Mouse (Mus musculus): Measurements from ENCODE around the gene Cd200r4.
"Not testable (repeated sequence)": the region's sequence is repeated elsewhere in the genome, so short reads cannot be mapped to it uniquely, and the experiment has no call there.

Gene Cd200r4

GRCm38 (mm10) chr16:44811544-44811943 lies at the start of gene Cd200r4:
Cd200r4 (plus strand) TSS chr16:44811733.
- in situ Hi-C loops (cut with MboI), result no loop called here

GRCm38 (mm10) chr16:44761811-44762210 lies 49.7 kb upstream of the Cd200r4 start:
- in situ Hi-C loops (cut with MboI), result no loop called here

GRCm38 (mm10) chr16:44765555-44766319 lies 45.8 kb upstream of the Cd200r4 start, which contains the start of gene Cd200r1:
Cd200r1 (plus strand) TSS chr16:44765736.
- in situ Hi-C loops (cut with MboI), result no loop called here

GRCm38 (mm10) chr16:44766320-44766892 lies 45.1 kb upstream of the Cd200r4 start:
- in situ Hi-C loops (cut with MboI), result no loop called here

GRCm38 (mm10) chr16:44767506-44767905 lies 44.0 kb upstream of the Cd200r4 start:
- in situ Hi-C loops (cut with MboI), result no loop called here

- in situ Hi-C loops (cut with MboI), result no loop called here
These were observed 43.6 kb upstream of the Cd200r4 start for GRCm38 (mm10) chr16:44767967-44768366.

GRCm38 (mm10) chr16:44772577-44772976 lies 39.0 kb upstream of the Cd200r4 start:
- in situ Hi-C loops (cut with MboI), result no loop called here

- in situ Hi-C loops (cut with MboI), result no loop called here
These were observed 37.9 kb upstream of the Cd200r4 start for GRCm38 (mm10) chr16:44773673-44774072.

GRCm38 (mm10) chr16:44774201-44774600 lies 37.3 kb upstream of the Cd200r4 start:
- in situ Hi-C loops (cut with MboI), result no loop called here

- in situ Hi-C loops (cut with MboI), result no loop called here
These were observed 32.9 kb upstream of the Cd200r4 start for GRCm38 (mm10) chr16:44778538-44779147.

- in situ Hi-C loops (cut with MboI), result no loop called here
These were observed 32.0 kb upstream of the Cd200r4 start for GRCm38 (mm10) chr16:44779494-44779893.

GRCm38 (mm10) chr16:44780751-44781150 lies 30.8 kb upstream of the Cd200r4 start:
- in situ Hi-C loops (cut with MboI), result no loop called here

GRCm38 (mm10) chr16:44786934-44787333 lies 24.6 kb upstream of the Cd200r4 start:
- in situ Hi-C loops (cut with MboI), result no loop called here

- in situ Hi-C loops (cut with MboI), result no loop called here
These were observed 17.1 kb upstream of the Cd200r4 start for GRCm38 (mm10) chr16:44794416-44794815.

GRCm38 (mm10) chr16:44805976-44806375 lies 5.6 kb upstream of the Cd200r4 start:
- in situ Hi-C loops (cut with MboI), result no loop called here

GRCm38 (mm10) chr16:44810223-44810622 lies 1.3 kb upstream of the Cd200r4 start:
- in situ Hi-C loops (cut with MboI), result not testable (repeated sequence)

GRCm38 (mm10) chr16:44812468-44813065 lies 1.0 kb downstream of the Cd200r4 start:
- in situ Hi-C loops (cut with MboI), result no loop called here

- in situ Hi-C loops (cut with MboI), result no loop called here
These were observed 6.5 kb downstream of the Cd200r4 start for GRCm38 (mm10) chr16:44818010-44818409.

- in situ Hi-C loops (cut with MboI), result no loop called here
These were observed 9.0 kb downstream of the Cd200r4 start for GRCm38 (mm10) chr16:44820545-44820944.

GRCm38 (mm10) chr16:44832286-44832685 lies 20.8 kb downstream of the Cd200r4 start:
- in situ Hi-C loops (cut with MboI), result no loop called here

GRCm38 (mm10) chr16:44833189-44833588 lies 21.7 kb downstream of the Cd200r4 start:
- in situ Hi-C loops (cut with MboI), result not testable (repeated sequence)

- in situ Hi-C loops (cut with MboI), result no loop called here
These were observed 55.3 kb downstream of the Cd200r4 start, which contains the start of gene Cd200r2 for GRCm38 (mm10) chr16:44866797-44867196. Cd200r2 (plus strand) TSS chr16:44867097.

All from mature B cell (primary cell).